Mouse (Mus musculus): ENCODE results near the gene Plekhm3. TPM values are rescaled to one million over a fixed set of nuclear protein-coding genes. Genes with fewer than 3 reads are reported as not detected.

The Plekhm3 gene
- total RNA-seq, 2 experiments from 2014 or later, result 8.3 to 10.2 TPM

DNA sequence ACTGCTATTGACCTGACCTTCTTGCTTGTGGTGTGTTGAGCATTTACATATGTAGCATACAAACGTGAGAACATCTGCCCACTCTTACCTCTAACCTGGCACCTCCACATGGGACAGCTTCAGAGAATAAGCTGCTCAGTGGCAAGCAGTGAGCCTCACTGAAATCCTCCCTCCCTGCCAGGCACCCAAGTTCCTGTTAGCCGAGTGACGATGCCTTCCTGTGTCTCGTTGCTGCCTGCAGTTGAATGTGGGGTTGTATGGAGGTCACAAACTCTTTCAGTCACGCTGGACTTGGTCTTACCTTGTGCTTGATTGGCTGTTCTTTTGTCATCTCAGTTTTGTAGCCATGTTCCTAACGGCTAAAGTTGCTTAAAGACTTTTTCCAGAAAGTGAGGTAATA, 133.1 kb downstream of the Plekhm3 start:
- DNase-seq, result no peak

GRCm38 (mm10) chr1:64817709-64818108, 138.9 kb downstream of the Plekhm3 start:
- DNase-seq, result no peak

DNA sequence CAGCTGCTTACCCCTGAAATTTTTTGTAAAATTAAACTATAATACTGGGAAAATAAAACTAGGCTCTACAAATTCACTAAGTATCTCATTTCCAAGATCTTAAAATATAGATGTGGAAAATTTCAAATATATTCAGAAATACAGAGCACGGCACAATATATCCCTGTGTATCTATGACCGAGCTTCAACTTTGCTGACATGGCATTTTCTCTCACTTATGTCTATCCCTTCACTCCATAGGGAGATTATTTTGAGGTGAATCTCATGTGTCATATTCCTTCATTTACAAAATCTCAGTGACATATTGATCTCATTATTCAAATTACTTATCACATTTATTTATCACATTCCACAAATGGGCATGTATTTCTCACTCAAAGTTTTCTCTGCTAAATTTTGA, 143.4 kb downstream of the Plekhm3 start:
- DNase-seq, result no peak

GRCm38 (mm10) chr1:64811956-64812355, 144.7 kb downstream of the Plekhm3 start:
- no peak for DNase-seq

- peak; percentile 37 for DNase-seq
These were observed 147.5 kb downstream of the Plekhm3 start for GRCm38 (mm10) chr1:64809085-64809484.

GRCm38 (mm10) chr1:64807766-64808165, 148.9 kb downstream of the Plekhm3 start:
- peak; percentile 35 for DNase-seq

- DNase-seq, result no peak
These were observed 151.4 kb downstream of the Plekhm3 start for GRCm38 (mm10) chr1:64805217-64805616.

DNA sequence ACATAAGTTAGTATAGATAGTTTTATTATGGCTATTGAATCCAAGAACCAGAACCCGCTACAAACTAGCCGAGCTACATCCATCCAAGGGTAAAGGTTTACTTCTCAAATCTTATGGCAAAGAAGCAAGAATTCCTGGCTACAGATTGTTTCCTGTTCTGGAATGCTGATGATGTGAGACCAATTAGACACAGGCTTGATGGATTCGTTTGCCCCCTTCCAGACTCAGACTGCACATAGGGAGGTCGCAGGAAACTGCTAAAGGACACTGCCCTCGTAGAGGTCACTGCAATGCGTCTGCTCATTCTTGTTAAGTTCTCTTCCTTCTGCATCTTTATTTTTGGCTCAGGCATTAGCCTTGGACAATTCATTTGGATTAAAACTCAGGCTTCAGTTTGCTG, 154.0 kb downstream of the Plekhm3 start:
- DNase-seq, result no peak

GRCm38 (mm10) chr1:64797621-64798020, 159.0 kb downstream of the Plekhm3 start:
- DNase-seq, result no peak

GRCm38 (mm10) chr1:64796867-64797582, 159.6 kb downstream of the Plekhm3 start:
- DNase-seq, result no peak

DNA sequence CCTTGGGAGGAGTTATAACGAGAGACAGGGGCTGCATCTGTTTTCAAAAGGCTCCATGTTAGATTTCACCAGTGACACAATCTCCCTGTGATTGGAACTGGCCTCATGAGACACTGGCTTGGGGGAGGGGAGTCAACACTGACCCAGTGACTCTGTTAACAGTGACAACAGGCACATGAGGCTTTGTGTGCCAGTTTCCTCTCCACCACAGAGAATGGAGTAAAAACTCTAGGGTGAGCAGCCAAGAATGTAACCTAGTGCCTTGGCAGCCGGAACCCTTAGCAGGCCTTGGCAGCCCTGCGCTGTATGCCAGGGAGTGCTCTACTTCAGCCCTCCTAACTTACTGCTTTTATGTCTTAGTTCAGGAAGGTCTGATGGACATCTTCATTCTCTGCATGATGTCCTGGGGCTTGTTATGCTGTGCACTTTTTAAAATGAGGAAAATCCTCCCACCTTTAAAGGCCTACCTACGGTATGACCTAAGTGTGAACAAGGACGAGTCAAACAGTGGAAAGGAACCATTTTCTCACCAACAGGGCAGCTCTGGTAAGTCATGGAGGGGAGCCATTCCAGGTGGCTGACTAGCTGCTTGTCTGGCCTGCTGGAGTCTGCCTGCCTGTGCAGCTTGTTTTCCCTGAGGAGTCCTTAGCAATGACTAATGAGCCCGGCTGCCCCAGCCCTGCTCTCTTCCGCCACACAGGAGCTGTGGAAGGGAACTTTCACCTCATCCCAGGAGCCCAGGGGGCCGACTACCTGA, 161.2 kb downstream of the Plekhm3 start:
- peak; percentile 60 for DNase-seq

- DNase-seq, result no peak
These were observed 162.5 kb downstream of the Plekhm3 start for GRCm38 (mm10) chr1:64794096-64794495.

DNA sequence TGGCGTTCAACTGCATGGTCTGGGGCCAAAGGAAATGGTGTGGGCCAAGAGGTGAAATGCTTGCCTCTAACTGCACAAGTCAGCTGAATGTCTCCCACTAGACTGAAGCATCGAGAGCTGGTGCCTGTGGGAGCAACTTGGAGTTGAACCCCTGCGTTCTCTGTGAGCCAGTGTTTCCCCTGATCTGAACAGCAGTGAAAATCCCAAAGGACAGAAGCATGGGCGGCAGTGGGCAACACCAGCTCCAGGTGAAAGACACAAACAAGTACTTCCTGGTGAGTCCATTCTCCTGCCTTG, 163.4 kb downstream of the Plekhm3 start:
- DNase-seq, result no peak

DNA sequence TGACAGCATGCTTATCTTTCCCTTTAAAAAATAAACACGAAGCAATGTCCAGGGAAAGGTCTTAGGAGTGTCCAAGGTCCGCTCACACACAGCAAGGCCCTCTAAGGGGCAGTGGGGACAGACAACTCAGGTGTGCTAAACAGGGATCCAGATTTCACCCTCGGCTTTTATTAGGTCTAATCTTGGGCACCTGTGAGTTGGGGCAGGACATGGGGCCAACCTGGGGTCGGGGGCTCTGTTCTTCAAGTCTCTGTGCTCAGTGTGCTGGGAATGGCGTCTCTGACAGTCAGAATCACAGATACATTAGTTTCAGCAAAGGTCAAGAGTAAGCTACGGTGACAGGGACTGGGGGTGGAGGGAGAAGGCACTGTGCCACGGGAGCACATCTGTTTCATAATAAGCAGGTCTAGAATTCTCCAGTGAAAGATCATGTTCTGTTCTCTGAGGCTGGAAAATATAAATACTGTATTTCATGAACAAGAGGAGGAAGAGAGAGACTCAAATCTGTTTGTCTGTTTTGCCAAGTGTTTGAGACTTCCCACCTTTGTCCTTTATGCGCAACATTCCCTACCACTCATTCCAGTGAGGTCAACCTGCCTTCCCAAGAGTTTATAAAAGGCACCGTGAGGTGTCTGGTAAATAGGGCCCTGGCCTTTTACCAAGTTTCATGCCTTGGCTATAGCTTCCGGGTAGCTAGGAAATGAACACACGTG, 163.9 kb downstream of the Plekhm3 start:
- DNase-seq, result peak; percentile 57

DNA sequence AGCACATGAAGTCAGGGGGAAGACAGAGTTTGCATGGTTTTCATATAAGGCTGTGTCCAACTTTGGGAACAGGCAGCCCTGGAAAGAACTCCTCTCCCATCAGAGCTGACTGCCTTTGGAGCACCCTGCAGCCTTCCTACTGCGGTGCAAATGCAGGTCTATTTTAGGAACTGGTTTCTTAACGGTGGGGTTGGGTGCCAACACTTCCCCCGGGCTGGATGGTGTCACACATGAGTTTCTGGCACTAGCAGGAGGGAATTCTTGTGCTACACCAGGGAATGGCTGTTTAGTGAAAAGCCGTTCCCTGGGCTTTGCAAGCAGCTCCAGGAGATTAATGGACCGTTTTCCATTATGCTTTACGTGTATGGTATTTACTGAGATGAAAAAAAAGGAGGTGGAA, 164.8 kb downstream of the Plekhm3 start:
- peak; percentile 75 for DNase-seq

GRCm38 (mm10) chr1:64790806-64791790, 165.5 kb downstream of the Plekhm3 start:
- DNase-seq, result peak; percentile 52

- no peak for DNase-seq
These were observed 168.7 kb downstream of the Plekhm3 start for GRCm38 (mm10) chr1:64787701-64788515.

- DNase-seq, result no peak
These were observed 176.8 kb downstream of the Plekhm3 start for GRCm38 (mm10) chr1:64779863-64780262.

DNA sequence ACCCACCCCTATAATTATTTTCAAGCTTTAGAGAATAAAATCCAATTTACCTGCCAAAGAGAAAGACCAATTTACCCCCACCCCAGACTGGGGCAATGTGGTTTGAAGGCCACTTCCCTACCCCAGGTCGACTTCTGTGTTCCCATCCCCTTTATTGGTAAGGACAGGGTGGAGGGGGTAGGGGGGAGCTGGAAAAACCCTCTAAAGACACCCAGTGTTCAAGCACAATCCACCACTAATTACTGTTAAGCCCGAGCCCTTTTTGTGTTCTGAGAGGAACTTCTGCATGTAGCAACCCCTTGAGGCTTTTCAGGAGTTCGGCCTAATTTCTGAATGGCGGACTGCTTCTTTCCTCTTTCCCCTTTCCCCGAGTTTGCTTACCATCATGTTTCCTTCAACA, 177.2 kb downstream of the Plekhm3 start:
- no peak for DNase-seq

DNA sequence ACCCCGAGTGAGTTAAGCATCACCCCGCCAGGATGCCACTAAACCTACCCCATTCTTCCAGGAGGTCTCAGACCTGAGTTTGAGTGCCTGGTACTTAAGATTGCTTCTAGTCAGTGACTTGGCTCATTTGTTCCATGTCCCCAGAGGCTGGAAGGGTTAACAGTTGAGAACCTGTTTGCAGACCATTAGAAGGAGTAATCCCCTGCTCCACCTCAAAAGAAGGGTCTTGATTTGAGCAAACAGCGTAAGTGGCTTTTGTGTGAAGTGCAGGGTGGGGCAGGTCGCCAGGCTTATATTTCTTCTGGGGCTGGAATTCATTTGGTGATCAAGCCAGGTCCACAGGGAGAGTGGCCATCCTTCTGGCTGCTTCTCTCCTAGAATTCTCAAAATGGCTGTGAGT, 183.3 kb downstream of the Plekhm3 start:
- no peak for DNase-seq

GRCm38 (mm10) chr1:64770169-64770568, 186.5 kb downstream of the Plekhm3 start:
- DNase-seq, result no peak
